Mouse (Mus musculus) kidney, postnatal 14 days (tissue): ENCODE measurements around the gene Srrm4.

Experiments
- DNase-seq: peaks from one replicate; pipeline ENCODE4 v3.0.0; 2022; ENCODE audit warnings: mixed read lengths

Gene Srrm4

GRCm38 (mm10) chr5:116400042-116400730 is 191.4 kb downstream of the Srrm4 start:
- peak; percentile 45 for DNase-seq

- no peak for DNase-seq
Observed at GRCm38 (mm10) chr5:116396104-116396503, 195.5 kb downstream of the Srrm4 start.

DNA sequence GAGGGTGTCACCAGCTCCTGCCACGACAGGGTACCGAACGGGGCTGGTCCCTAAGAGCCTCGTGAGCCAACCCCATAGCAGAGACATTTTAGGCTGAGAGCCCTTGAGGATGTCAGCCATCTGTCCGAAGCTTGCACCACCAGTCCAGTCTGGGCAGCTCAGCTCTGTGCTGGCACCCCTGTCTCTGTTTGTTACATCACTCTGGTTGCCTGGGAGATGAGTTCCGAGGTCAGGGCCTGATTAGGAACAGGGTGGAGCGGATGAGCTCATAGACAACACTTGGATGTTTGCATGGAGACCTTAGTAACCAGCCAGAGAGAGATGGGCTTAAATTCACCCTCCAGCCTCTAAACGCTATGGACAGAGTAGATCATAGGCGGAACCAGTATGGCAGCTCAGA is 199.0 kb downstream of the Srrm4 start:
- DNase-seq = no peak

- peak; percentile 66 for DNase-seq
Observed at GRCm38 (mm10) chr5:116389856-116390542, 201.6 kb downstream of the Srrm4 start.

GRCm38 (mm10) chr5:116389321-116389720 is 202.3 kb downstream of the Srrm4 start:
- DNase-seq = no peak
